Mouse (Mus musculus) C2C12 (cell line): ENCODE results near the gene Dip2c.

Experiments used
- CTCF ChIP-seq: IDR thresholded peaks from one replicate; pipeline ENCODE4 v1.5.1; 2011; ENCODE audit not compliant: control insufficient read depth, insufficient read depth, insufficient read length
- MYOD1 ChIP-seq: IDR thresholded peaks from one replicate; pipeline ENCODE4 v1.6.1; 2011; ENCODE audit warnings: low read depth; ENCODE audit not compliant: control insufficient read depth, insufficient read length
- USF1 ChIP-seq: IDR thresholded peaks from one replicate; pipeline ENCODE4 v1.6.1; 2011; ENCODE audit warnings: low read depth, mild to moderate bottlenecking, control low read depth, moderate library complexity

DNA sequence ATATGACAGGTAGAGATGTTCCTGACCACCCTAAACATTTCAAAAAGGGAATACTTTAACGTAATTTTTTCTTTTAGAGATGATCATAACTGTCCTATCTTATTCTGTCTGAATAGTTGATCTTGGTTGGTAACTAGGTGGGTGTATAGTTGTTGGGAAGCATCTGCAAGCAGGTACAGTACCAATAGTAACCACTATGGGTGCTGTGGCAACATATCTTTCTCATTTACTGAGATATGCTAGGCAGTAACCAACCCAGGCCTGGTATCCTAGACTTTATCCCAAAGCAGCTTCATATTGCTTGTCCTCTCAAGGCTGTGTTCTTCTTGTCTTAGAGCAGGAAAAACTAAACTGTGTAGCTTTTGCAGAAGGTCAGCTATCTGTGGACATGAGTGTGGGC is 113.0 kb downstream of the Dip2c start:
- TF ChIP-seq CTCF (no peak), MYOD1 (no peak), USF1 (no peak)
